Mouse (Mus musculus): ENCODE data around the gene Chst10. TPM values are rescaled to one million over a fixed set of nuclear protein-coding genes. Genes with fewer than 3 reads are reported as not detected.

The Chst10 gene
- polyA plus RNA-seq, 1 experiment: 0.22 TPM

DNA sequence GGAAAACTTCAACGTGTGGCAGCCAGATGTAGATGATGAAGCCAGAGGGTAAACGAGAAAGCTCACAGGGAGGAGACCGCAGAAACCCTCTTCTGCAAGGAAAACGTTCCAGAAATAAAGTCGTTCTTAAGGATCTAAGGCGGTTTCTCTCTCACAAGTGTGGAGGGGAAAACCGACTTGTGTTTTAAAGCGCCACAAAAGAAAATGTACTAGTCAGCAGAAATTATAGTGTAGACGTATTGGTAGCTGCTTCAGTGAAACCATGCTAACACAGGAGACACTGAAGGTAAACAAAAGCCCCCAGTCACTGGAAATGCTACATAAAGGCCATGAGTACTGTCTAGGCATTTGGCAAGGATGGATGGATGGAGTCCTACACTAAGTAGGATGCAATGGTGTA, 80.7 kb downstream of the Chst10 start:
- TF ChIP-seq CTCF (conservative IDR thresholded peaks at IDR 0.05; ENCODE audit: insufficient read depth, insufficient read length, low read depth, low read length) (no peak), POLR2A (IDR thresholded peaks at IDR 0.05; ENCODE audit: low read depth, low read length) (no peak)
- H3K36me3 ChIP-seq (ENCODE audit: control insufficient read depth, insufficient read depth, low read length): no peaks in the 10 kb centered on the region
- H3K4me3 ChIP-seq (ENCODE audit: insufficient read depth, low read depth, low read length): no peak overlapping the region
- no peak overlapping the region for H3K27ac ChIP-seq (ENCODE audit: insufficient read depth, low read depth, low read length)
- no peaks in the 10 kb centered on the region for H3K4me1 ChIP-seq (ENCODE audit: control insufficient read depth, insufficient read depth, low read length)
- 78% methylated on average over 9 of the region's 9 CpGs for WGBS
- no peak for DNase-seq
- no peaks in the 10 kb centered on the region for H3K27me3 ChIP-seq (replicated peaks; ENCODE audit: control insufficient read depth, insufficient read depth, low read length)

DNA sequence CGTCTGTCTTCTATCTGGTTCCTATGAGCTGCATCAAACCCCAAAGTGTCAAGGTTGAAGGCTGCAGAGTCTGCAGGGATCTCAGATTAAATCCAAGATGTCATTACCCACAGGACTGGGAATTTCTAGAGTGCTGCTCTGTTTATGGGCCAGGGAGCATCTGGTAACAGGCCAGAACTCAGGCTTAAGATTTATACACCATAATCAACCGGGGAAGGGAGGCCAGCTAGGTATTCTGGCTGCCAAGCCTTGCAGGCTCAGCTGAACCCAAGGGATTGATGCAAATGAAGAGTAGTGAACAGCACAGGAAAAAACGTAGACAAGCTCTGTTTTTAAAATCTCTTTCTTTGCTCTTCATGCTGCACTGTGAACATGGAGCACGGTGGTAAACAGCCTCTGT, 81.7 kb downstream of the Chst10 start:
- no peak overlapping the region for H3K4me3 ChIP-seq (ENCODE audit: insufficient read depth, low read depth, low read length)
- DNase-seq: no peak
- H3K27ac ChIP-seq (ENCODE audit: insufficient read depth, low read depth, low read length): no peak overlapping the region
- no peaks in the 10 kb centered on the region for H3K36me3 ChIP-seq (ENCODE audit: control insufficient read depth, insufficient read depth, low read length)
- no peaks in the 10 kb centered on the region for H3K27me3 ChIP-seq (replicated peaks; ENCODE audit: control insufficient read depth, insufficient read depth, low read length)
- no peak for TF ChIP-seq CTCF (conservative IDR thresholded peaks at IDR 0.05; ENCODE audit: insufficient read depth, insufficient read length, low read depth, low read length)
- TF ChIP-seq POLR2A (IDR thresholded peaks at IDR 0.05; ENCODE audit: low read depth, low read length): no peak
- H3K4me1 ChIP-seq (ENCODE audit: control insufficient read depth, insufficient read depth, low read length): no peaks in the 10 kb centered on the region
- WGBS: 54% methylated on average over 4 of the region's 4 CpGs

Other genes starting within 250 kb of the Chst10 start
- 1.5 and 2.2 TPM in 2 replicates for gene Aff3, start 233.2 kb downstream of the Chst10 start, polyA plus RNA-seq (2012; rRNA removed)
- gene Lonrf2, start 61.5 kb downstream of the Chst10 start, polyA plus RNA-seq (2012; rRNA removed): 0.34 and 0.38 TPM in 2 replicates
- not detected in 2 replicates for gene Nms, start 41.0 kb upstream of the Chst10 start, polyA plus RNA-seq (2012; rRNA removed)
- 32.5 and 39.8 TPM in 2 replicates for gene Pdcl3, start 87.4 kb upstream of the Chst10 start, polyA plus RNA-seq (2012; rRNA removed)